Comparison of ENCODE assay signal across 15 mouse cellular contexts in the genomic region with DNA sequence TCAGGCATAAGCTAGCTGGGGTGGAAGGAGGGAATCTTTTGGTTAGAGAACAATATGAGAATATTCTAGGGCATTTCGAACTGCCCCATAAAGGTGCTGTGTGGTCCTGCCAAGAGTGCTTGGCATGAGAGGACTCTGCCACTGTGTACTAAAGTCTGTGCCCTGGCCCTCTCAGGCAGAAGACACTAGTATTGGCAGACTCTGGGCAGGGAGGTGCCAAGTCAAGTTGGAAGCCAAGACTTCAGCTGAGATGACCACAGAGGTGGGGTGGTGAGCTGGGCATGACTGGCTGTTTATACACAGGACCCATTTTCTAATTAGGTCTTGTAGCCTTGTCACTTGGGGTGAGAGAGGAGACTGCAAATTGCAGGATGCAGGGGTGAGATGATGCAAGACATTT.
A peak's percentile ranks its signal among the peaks of the same experiment; 100 is the strongest.
DNase-seq lines count a peak whose midpoint lies in the region; ATAC-seq lines count a peak whose summit lies in the region.
"Had no signal": no experiment of that assay in that cellular context is flagged by ENCODE, and none has a peak within 500 bp of the region (broad histone marks: within the 10 kb centered on the region; RNA-seq: fewer than 3 reads in every experiment).

No protein-coding gene starts in this region.

- ATAC-seq in kidney, embryonic 14.5 days (ENCODE audit: low FRiP score, low TSS enrichment), result no peak
- ATAC-seq: forebrain, embryonic 15.5 days; Patski had no signal

- intact Hi-C loops in gastrocnemius, postnatal 36 days (cut with DNase I), result no loop called here

- H3K4me3 ChIP-seq in kidney, embryonic 14.5 days (ENCODE audit: low read length), result no peak overlapping the region
- H3K4me3 ChIP-seq: forebrain, embryonic 15.5 days; hindbrain, embryonic 15.5 days had no signal

- DNase-seq in adrenal gland, postnatal 25 days, result peak; percentile 2
- no peak for DNase-seq in adrenal gland, adult 18-20 months (ENCODE audit: low spot score in 2 of 2)
- peak; percentile 26 to 78 for DNase-seq in kidney, adult 8-10 months
- DNase-seq in Muller cell, postnatal 12 days (ENCODE audit: inconsistent ontology term), result peak; percentile 4
- peak; percentile 91 to 95 for DNase-seq in cerebellum, postnatal 10 days
- DNase-seq in gastrocnemius, postnatal 36 days, result no peak
- DNase-seq in B cell, adult 2 months, result no peak
- DNase-seq: lung, adult 2 months; midbrain, embryonic 14.5 days; spleen, adult 18-20 months; thymus, postnatal 25 days had no signal

- H3K4me2 ChIP-seq in kidney, embryonic 14.5 days (replicated peaks; ENCODE audit: low read depth, low read length), result no peak overlapping the region
- H3K4me2 ChIP-seq: forebrain, embryonic 15.5 days; hindbrain, embryonic 15.5 days had no signal

- no peak overlapping the region for H3K27ac ChIP-seq in kidney, embryonic 14.5 days (ENCODE audit: low read depth, low read length)
- H3K27ac ChIP-seq: forebrain, embryonic 15.5 days; hindbrain, embryonic 15.5 days had no signal

- 100% methylated on average over 1 of the region's 1 CpGs for WGBS in kidney, embryonic 14.5 days

- no peak overlapping the region for H3K9ac ChIP-seq in kidney, embryonic 14.5 days (ENCODE audit: low read depth, low read length)
- H3K9ac ChIP-seq: forebrain, embryonic 15.5 days; hindbrain, embryonic 15.5 days had no signal

- H3K27me3 ChIP-seq in kidney, embryonic 14.5 days (ENCODE audit: control insufficient read depth, insufficient read depth, low read length), result no peaks in the 10 kb centered on the region
- H3K27me3 ChIP-seq: forebrain, embryonic 15.5 days; hindbrain, embryonic 15.5 days; Patski had no signal

- no peaks in the 10 kb centered on the region for H3K36me3 ChIP-seq in kidney, embryonic 14.5 days (ENCODE audit: control insufficient read depth, insufficient read depth, low read length)
- H3K36me3 ChIP-seq: forebrain, embryonic 15.5 days; hindbrain, embryonic 15.5 days had no signal

- H3K4me1 ChIP-seq in kidney, embryonic 14.5 days (ENCODE audit: control insufficient read depth, insufficient read depth, low read length), result no peaks in the 10 kb centered on the region
- H3K4me1 ChIP-seq: forebrain, embryonic 15.5 days; hindbrain, embryonic 15.5 days had no signal

- no peaks in the 10 kb centered on the region for H3K9me3 ChIP-seq in kidney, embryonic 14.5 days (ENCODE audit: control insufficient read depth, low read length)
- H3K9me3 ChIP-seq: forebrain, embryonic 15.5 days; hindbrain, embryonic 15.5 days had no signal

Comparison
In these comparisons a context has a peak if more than half of its experiments do, and no peak if none do; other contexts are left out.
1. DNase-seq: peak in adrenal gland, postnatal 25 days (single experiment), kidney, adult 8-10 months (2 of 2), Muller cell, postnatal 12 days (single experiment) and cerebellum, postnatal 10 days (2 of 2); none in adrenal gland, adult 18-20 months (0 of 2), gastrocnemius, postnatal 36 days (0 of 2) and B cell, adult 2 months (0 of 2).